Mouse (Mus musculus) kidney, embryonic 14.5 days (tissue): ENCODE results near the gene Erlin1. TPM values are rescaled to one million over a fixed set of nuclear protein-coding genes. Genes with fewer than 3 reads are reported as not detected.

Experiments used
- ATAC-seq: fragments of 200-750 bp; cut with Nextera tagmentation; 2 replicates; pipeline ENCODE4 v1.8.0; 2017; ENCODE audit warnings: moderate number of reproducible peaks, mild to moderate bottlenecking, moderate TSS enrichment, moderate library complexity; ENCODE audit not compliant: low FRiP score, low TSS enrichment
- H3K27ac ChIP-seq: fragments of 300-500 bp; sonication (generic); 2 replicates; pipeline ENCODE4 v1.5.1; 2014; ENCODE audit warnings: low read depth, mild to moderate bottlenecking, low read length, moderate library complexity, mixed read lengths
- H3K27me3 ChIP-seq: fragments of 300-500 bp; sonication (generic); 2 replicates; pipeline ENCODE4 v1.6.1; 2014; ENCODE audit warnings: mild to moderate bottlenecking, low read length; ENCODE audit not compliant: control insufficient read depth, insufficient read depth
- H3K36me3 ChIP-seq: fragments of 300-500 bp; sonication (generic); 2 replicates; pipeline ENCODE4 v1.6.1; 2014; ENCODE audit warnings: low read length, mixed read lengths; ENCODE audit not compliant: control insufficient read depth, insufficient read depth
- H3K4me1 ChIP-seq: fragments of 300-500 bp; sonication (generic); 2 replicates; pipeline ENCODE4 v1.6.1; 2014; ENCODE audit warnings: low read length, mixed read lengths; ENCODE audit not compliant: control insufficient read depth, insufficient read depth
- H3K4me2 ChIP-seq: fragments of 300-500 bp; sonication (generic); replicated peaks from 2 replicates; pipeline ENCODE4 v1.6.1; 2014; ENCODE audit warnings: low read depth, mild to moderate bottlenecking, low read length
- H3K4me3 ChIP-seq: fragments of 300-500 bp; sonication (generic); 2 replicates; pipeline ENCODE4 v1.5.1; 2014; ENCODE audit warnings: mild to moderate bottlenecking, low read length
- H3K9ac ChIP-seq: fragments of 300-500 bp; sonication (generic); 2 replicates; pipeline ENCODE4 v1.6.1; 2014; ENCODE audit warnings: low read depth, mild to moderate bottlenecking, low read length, moderate library complexity
- H3K9me3 ChIP-seq: fragments of 300-500 bp; sonication (generic); 2 replicates; pipeline ENCODE4 v1.6.1; 2016; ENCODE audit warnings: low read length; ENCODE audit not compliant: control insufficient read depth
- WGBS: fragments of 180-500 bp; shearing (Covaris S2); extraction: QIAGEN DNeasy Blood & Tissue Kit; methylation state at CpG from one replicate; pipeline ENCODE4 v1.1.7; 2014; 5-methylcytosine and 5-hydroxymethylcytosine counted together
- polyA plus RNA-seq: library from polyadenylated mRNA; unstranded; fragments of >200 nt; fragmentation: Nextera tagmentation; extraction: Ambion mirVana; gene quantifications from 2 replicates; pipeline ENCODE4 v1.2.1, GENCODE M21; 2014

Gene Erlin1
- 29.7 and 39.0 TPM in 2 replicates for polyA plus RNA-seq

DNA sequence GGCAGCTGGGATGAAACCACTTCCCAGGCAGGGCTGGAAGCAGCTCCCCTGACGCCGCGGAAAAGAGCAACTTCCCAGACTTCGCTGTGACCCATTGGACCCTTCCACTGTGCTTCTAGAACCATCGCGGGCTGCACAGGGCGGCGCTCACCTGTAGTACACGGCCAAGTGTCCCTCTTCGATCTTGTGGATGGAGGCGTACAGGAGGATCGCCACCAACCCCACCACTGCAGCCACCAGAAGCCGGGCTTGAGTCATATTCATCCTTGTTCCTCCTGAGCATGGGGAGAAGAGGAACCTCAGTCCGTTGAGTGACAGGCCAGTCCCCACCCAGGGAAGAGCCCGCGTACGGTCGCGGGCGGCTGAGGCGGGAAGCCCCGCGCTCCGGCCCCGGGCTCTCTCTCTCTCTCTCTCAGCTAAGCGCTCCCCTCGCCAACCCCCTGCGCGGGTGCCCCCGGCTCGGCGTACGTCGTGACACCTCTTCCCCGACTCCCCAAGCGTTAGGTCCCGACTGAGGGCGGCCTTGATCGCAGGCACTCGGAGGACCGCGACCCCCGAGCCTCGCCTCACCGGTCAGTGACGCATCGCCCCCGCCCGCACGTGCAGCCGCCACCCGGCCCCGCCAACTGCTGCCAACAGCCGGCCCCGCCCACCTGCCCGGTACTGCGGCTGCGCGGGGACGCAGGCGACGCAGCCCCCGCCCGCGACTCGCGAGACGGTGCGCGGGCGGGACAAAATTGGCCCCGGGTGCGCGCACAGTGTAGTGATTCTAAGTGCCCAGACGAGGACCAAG lies at the start of gene Erlin1:
Gene Erlin1 (minus strand): TSS at position 665 of the 793 bp plus-strand sequence.
- Histone ChIP-seq H3K27ac (peak within 1 kb of the TSS; percentile 71), H3K36me3 (peaks cover 6% of the 10 kb centered on the region; the same call in 1 of the 2 replicates), H3K4me2 (peak within 1 kb of the TSS; percentile 86), H3K27me3 (no peaks in the 10 kb centered on the region), H3K9ac (peak within 1 kb of the TSS; percentile 64), H3K9me3 (no peaks in the 10 kb centered on the region), H3K4me3 (peak within 1 kb of the TSS; percentile 78), H3K4me1 (peaks cover 6% of the 10 kb centered on the region)
- under 1% methylated on average over 68 of the region's 75 CpGs for WGBS
- ATAC-seq: peak; percentile 92

GRCm38 (mm10) chr19:44117793-44118192 lies 48.2 kb upstream of the Erlin1 start:
- no peak for ATAC-seq
- no peak overlapping the region for H3K9ac ChIP-seq
- H3K4me3 ChIP-seq: no peak overlapping the region
- no peaks in the 10 kb centered on the region for H3K4me1 ChIP-seq
- H3K9me3 ChIP-seq: no peaks in the 10 kb centered on the region
- no peak overlapping the region for H3K4me2 ChIP-seq
- peaks cover 82% of the 10 kb centered on the region for H3K36me3 ChIP-seq
- H3K27me3 ChIP-seq: no peaks in the 10 kb centered on the region
- no peak overlapping the region for H3K27ac ChIP-seq

DNA sequence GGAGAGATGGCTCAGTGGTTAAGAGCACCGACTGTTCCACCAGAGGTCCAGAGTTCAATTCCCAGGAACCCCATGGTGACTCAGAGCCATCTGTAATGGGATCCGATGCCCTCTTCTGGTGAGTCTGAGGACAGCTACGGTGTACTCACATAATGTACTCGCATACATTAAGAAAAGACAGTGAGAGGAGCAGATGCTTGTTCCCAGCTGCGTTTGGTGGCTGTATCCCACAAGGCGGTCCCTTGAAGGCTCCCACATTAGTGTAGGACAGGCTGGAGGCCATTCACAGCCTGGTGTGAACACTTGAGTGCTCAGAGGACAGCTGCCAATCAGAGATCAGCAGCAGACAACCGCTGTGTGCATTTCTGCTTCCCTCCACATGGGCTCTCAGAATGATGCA lies 42.1 kb upstream of the Erlin1 start:
- no peak for ATAC-seq
- Histone ChIP-seq H3K27ac (no peak overlapping the region), H3K27me3 (no peaks in the 10 kb centered on the region), H3K4me3 (no peak overlapping the region), H3K36me3 (peaks cover 59% of the 10 kb centered on the region), H3K9me3 (no peaks in the 10 kb centered on the region), H3K9ac (no peak overlapping the region), H3K4me2 (no peak overlapping the region), H3K4me1 (peaks cover 6% of the 10 kb centered on the region; the same call in 1 of the 2 replicates)
- WGBS: 65% methylated on average over 7 of the region's 7 CpGs

- H3K27me3 ChIP-seq: no peaks in the 10 kb centered on the region
- H3K4me2 ChIP-seq: no peak overlapping the region
- H3K27ac ChIP-seq: no peak overlapping the region
- ATAC-seq: no peak
- H3K9me3 ChIP-seq: no peaks in the 10 kb centered on the region
- H3K4me1 ChIP-seq: peaks cover 16% of the 10 kb centered on the region
- no peak overlapping the region for H3K4me3 ChIP-seq
- 65% methylated on average over 9 of the region's 9 CpGs for WGBS
- H3K9ac ChIP-seq: no peak overlapping the region
- peaks cover 52% of the 10 kb centered on the region for H3K36me3 ChIP-seq
These were observed 40.8 kb upstream of the Erlin1 start for GRCm38 (mm10) chr19:44110356-44110755.

GRCm38 (mm10) chr19:44108996-44109395 lies 39.4 kb upstream of the Erlin1 start:
- H3K27me3 ChIP-seq: no peaks in the 10 kb centered on the region
- H3K4me1 ChIP-seq: peaks cover 17% of the 10 kb centered on the region
- ATAC-seq: no peak
- H3K4me2 ChIP-seq: no peak overlapping the region
- H3K9ac ChIP-seq: no peak overlapping the region
- peaks cover 38% of the 10 kb centered on the region for H3K36me3 ChIP-seq
- H3K4me3 ChIP-seq: no peak overlapping the region
- H3K9me3 ChIP-seq: no peaks in the 10 kb centered on the region
- no peak overlapping the region for H3K27ac ChIP-seq

DNA sequence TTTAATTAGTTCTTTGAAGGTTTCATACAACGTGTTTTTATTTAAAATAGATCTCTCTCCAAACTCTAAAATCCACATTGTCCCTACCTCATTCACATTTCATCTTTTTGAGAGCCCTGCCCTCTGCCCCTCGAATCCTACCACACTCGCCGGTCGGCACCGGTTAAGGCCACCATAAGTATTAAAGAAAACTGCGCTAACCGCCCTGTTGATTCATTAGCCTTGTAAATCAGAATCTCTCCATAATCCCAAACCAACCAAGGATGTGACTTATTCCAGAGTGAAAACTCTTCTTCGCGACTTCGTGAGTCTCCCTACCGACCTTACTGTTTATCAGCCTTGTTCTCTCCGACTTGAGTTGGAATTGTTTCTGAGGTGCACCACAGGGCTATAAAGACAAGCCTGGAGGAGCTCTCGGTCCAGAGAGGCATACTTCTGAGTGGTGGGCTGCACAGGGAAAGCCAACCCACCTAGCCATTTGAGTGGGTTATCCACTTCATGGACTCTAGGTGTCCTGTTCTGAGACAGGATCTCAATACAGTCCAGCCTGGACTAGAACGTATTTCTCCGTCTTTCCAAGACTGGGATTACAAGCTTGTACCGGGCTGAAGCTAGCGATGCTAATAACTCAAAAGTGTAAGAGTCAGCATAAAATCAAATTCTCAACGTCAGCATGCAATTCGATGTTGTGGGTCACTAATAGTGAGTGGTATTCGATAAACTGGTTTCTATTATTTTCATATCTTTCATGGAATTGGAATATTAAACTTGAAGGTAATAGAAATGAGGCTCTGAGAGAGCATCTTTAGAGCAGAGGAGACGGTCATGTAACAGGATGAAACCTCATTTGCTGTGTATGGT lies 38.3 kb upstream of the Erlin1 start:
- peak; percentile 28 for ATAC-seq
- Histone ChIP-seq H3K27me3 (no peaks in the 10 kb centered on the region), H3K9me3 (no peaks in the 10 kb centered on the region), H3K9ac (peak overlapping the region; percentile 94), H3K4me2 (peak overlapping the region; percentile 83), H3K4me1 (peaks cover 17% of the 10 kb centered on the region), H3K27ac (no peak overlapping the region), H3K36me3 (peaks cover 29% of the 10 kb centered on the region), H3K4me3 (peak overlapping the region; percentile 97)
- 30% methylated on average over 22 of the region's 22 CpGs for WGBS

DNA sequence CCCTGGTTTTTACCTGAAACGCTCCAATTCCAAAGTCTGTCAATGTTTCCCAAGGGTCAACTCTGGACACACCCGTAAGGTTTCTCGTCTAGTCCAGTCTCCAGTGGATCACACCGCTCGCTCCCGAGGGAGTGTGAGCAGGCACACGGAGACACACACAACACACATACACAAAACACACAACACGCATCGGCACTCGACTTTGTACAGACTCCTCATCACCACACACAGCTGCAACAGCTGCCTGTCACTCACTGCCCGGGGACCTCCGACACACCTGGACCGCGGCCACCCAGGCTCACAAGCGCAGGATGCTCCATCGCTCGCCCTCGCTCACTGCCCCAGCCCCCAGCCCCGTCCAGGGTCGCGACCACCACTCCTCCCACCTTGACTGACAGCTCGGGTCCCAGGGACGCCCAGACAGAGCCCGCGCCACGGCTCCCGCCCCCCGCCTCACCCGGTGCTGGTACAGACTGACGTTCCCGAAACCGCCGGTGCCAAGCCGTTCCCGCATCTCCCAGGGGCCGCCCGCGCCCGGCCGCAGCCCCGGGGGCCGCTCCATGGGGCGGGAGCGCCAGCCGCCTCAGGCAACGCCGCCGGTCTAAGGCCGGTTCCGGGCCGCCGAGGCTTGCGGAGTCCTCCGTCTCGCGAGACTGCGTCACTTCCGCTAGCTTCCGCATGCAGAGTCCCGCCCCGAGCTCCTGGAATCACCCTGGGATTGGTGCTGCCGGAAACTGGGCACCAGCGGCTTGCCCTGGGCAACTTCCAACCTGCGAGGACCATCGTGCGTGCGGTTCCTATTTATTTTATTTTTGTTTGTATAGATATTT lies 37.5 kb upstream of the Erlin1 start, which contains the start of gene Chuk:
Gene Chuk (minus strand): TSS at position 650 of the 830 bp plus-strand sequence.
- H3K36me3 ChIP-seq: peaks cover 22% of the 10 kb centered on the region
- H3K9me3 ChIP-seq: no peaks in the 10 kb centered on the region
- WGBS: 1% methylated on average over 65 of the region's 67 CpGs
- ATAC-seq: peak; percentile 98
- no peaks in the 10 kb centered on the region for H3K27me3 ChIP-seq
- H3K4me2 ChIP-seq: peak within 1 kb of the TSS; percentile 83
- H3K27ac ChIP-seq: peak within 1 kb of the TSS; percentile 42; the same call in 1 of the 2 replicates
- H3K4me3 ChIP-seq: peak within 1 kb of the TSS; percentile 97
- peak within 1 kb of the TSS; percentile 94 for H3K9ac ChIP-seq
- peaks cover 17% of the 10 kb centered on the region for H3K4me1 ChIP-seq

DNA sequence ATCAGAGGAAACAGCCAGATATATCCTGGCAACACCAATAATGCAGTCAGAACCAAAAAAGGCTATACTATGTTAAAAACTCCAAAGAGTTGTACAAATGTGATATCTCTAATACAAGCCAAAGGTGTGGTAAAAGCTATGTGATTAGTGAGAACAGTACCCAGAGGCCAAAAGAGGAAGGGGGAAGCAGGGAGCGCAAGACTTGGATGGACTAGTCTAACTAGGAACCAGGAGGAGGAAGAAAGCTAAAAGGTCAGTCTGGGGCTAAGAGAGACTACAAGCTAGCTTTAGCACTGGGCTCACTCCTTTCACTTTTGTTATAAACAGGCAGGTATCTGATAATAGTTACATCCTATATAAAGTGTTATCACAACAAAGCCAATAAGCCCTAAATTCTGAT lies 34.8 kb upstream of the Erlin1 start:
- no peak overlapping the region for H3K9ac ChIP-seq
- no peak overlapping the region for H3K27ac ChIP-seq
- H3K4me3 ChIP-seq: no peak overlapping the region
- no peaks in the 10 kb centered on the region for H3K27me3 ChIP-seq
- H3K4me1 ChIP-seq: peaks cover 17% of the 10 kb centered on the region
- 89% methylated on average over 1 of the region's 1 CpGs for WGBS
- no peak overlapping the region for H3K4me2 ChIP-seq
- no peak for ATAC-seq
- H3K9me3 ChIP-seq: no peaks in the 10 kb centered on the region
- H3K36me3 ChIP-seq: peaks cover 15% of the 10 kb centered on the region; the same call in 1 of the 2 replicates
